Mouse (Mus musculus) midbrain, embryonic 15.5 days (tissue): Measurements from ENCODE around the gene Myo16. TPM values are rescaled to one million over a fixed set of nuclear protein-coding genes. Genes with fewer than 3 reads are reported as not detected.

Experiments
- ATAC-seq: fragments of 200-750 bp; cut with Nextera tagmentation; replicated peaks from 2 replicates; pipeline ENCODE4 v1.8.0; 2017; ENCODE audit warnings: moderate TSS enrichment
- H3K27ac ChIP-seq: fragments of 300-500 bp; sonication (generic); 2 replicates; pipeline ENCODE4 v1.5.1; 2015; ENCODE audit warnings: mild to moderate bottlenecking, inconsistent platforms
- H3K27me3 ChIP-seq: fragments of 300-500 bp; sonication (generic); replicated peaks from 2 replicates; pipeline ENCODE4 v1.6.1; 2015; ENCODE audit warnings: inconsistent platforms
- H3K36me3 ChIP-seq: fragments of 300-500 bp; sonication (generic); replicated peaks from 2 replicates; pipeline ENCODE4 v1.6.1; 2015; ENCODE audit warnings: inconsistent platforms
- H3K4me1 ChIP-seq: fragments of 300-500 bp; sonication (generic); 2 replicates; pipeline ENCODE4 v1.6.1; 2015; ENCODE audit warnings: inconsistent platforms
- H3K4me2 ChIP-seq: fragments of 300-500 bp; sonication (generic); 2 replicates; pipeline ENCODE4 v1.6.1; 2015; ENCODE audit warnings: inconsistent platforms, mild to moderate bottlenecking, moderate library complexity
- H3K4me3 ChIP-seq: fragments of 300-500 bp; sonication (generic); 2 replicates; pipeline ENCODE4 v1.5.1; 2015; ENCODE audit warnings: mild to moderate bottlenecking, inconsistent platforms
- H3K9ac ChIP-seq: fragments of 300-500 bp; sonication (generic); 2 replicates; pipeline ENCODE4 v1.6.1; 2015; ENCODE audit warnings: mild to moderate bottlenecking, inconsistent platforms
- H3K9me3 ChIP-seq: fragments of 300-500 bp; sonication (generic); 2 replicates; pipeline ENCODE4 v1.6.1; 2016; ENCODE audit warnings: inconsistent platforms
- WGBS: fragments of 180-500 bp; shearing (Covaris S2); methylation state at CpG from one replicate; pipeline ENCODE4 v1.1.7; 2015; ENCODE audit warnings: mixed read lengths; 5-methylcytosine and 5-hydroxymethylcytosine counted together
- polyA plus RNA-seq: library from polyadenylated mRNA; unstranded; fragments of >200 nt; fragmentation: Nextera tagmentation; extraction: Ambion mirVana; gene quantifications from 2 replicates; pipeline ENCODE4 v1.2.1, GENCODE M21; 2015

Gene Myo16
- polyA plus RNA-seq, 1 experiment from 2014 or later: 7.7 TPM

DNA sequence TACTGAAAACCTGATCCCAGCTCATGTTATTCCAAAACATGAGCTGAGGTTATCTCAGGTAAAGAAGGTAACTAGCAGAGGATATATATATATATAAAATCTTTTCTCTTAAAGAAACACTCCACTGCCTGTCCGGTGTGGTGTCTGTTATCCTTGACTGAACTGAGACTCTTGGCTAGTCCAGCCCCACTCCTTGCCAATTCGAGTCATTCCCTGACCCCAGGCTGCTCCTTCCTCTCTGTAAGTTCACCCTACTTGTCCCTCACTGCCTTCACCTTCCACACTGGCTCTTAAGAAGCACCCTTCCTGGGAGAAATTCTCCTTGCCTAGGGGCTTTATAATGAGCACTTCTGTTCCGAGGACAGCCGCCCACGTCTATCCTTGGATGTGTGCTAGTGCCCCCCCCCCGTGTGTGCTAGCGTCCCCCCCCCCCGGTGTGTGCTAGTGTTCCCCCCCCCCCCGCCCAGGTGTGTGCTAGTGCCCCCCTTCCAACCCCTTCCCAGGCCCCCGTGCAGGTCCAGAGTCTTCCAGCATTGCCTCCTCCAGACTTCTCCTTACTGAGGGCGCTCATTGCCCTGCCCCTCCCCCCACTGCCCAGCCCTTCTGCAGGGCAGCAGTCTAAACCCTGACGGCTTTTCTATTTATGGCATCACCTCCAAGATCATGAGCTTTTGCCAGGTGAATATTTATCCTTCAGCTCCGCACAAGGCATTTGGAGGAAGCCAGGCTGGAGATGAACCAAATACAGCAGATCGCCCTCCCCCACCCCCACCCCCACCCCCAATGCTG, 433.4 kb downstream of the Myo16 start:
- peaks cover 7% of the 10 kb centered on the region; the same call in 1 of the 2 replicates for H3K4me1 ChIP-seq
- H3K4me2 ChIP-seq: no peak overlapping the region
- ATAC-seq: 0 out of 2 replicates have a peak, but pooled peaks have one; percentile 63
- no peaks in the 10 kb centered on the region for H3K27me3 ChIP-seq
- no peak overlapping the region for H3K27ac ChIP-seq
- H3K9ac ChIP-seq: no peak overlapping the region
- H3K9me3 ChIP-seq: no peaks in the 10 kb centered on the region
- H3K36me3 ChIP-seq: no peaks in the 10 kb centered on the region
- H3K4me3 ChIP-seq: no peak overlapping the region
- 27% methylated on average over 11 of the region's 14 CpGs for WGBS

- no peak overlapping the region for H3K4me3 ChIP-seq
- H3K9me3 ChIP-seq: no peaks in the 10 kb centered on the region
- no peak for ATAC-seq
- H3K4me1 ChIP-seq: peaks cover 7% of the 10 kb centered on the region; the same call in 1 of the 2 replicates
- no peaks in the 10 kb centered on the region for H3K36me3 ChIP-seq
- H3K4me2 ChIP-seq: no peak overlapping the region
- H3K27me3 ChIP-seq: no peaks in the 10 kb centered on the region
- WGBS: 93% methylated on average over 11 of the region's 11 CpGs
- H3K9ac ChIP-seq: no peak overlapping the region
- no peak overlapping the region for H3K27ac ChIP-seq
Observed at GRCm38 (mm10) chr8:10589422-10589933, 435.8 kb downstream of the Myo16 start.

DNA sequence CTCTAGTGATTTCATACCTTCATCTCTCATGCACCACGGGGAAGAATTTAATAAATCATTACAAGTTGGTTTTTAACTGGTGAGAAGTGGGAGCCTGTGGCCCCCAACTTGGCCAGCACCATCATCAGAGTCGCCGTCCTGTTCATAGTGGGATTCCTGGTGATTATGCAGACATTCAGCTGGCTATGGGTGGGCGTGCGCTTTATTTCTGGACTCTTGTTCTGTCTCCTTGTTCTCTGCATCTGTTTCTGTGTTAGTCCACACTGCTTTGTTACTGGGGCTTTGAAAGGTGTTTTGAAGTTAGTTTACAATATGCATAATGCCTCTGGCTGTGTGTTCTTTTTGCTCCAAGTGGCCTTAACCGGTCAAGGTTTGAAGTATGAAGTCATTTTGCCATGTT, 439.2 kb downstream of the Myo16 start:
- H3K9me3 ChIP-seq: no peaks in the 10 kb centered on the region
- no peak overlapping the region for H3K9ac ChIP-seq
- no peak overlapping the region for H3K4me2 ChIP-seq
- no peaks in the 10 kb centered on the region for H3K27me3 ChIP-seq
- H3K4me1 ChIP-seq: no peaks in the 10 kb centered on the region
- no peak for ATAC-seq
- no peak overlapping the region for H3K27ac ChIP-seq
- no peaks in the 10 kb centered on the region for H3K36me3 ChIP-seq
- WGBS: 88% methylated on average over 6 of the region's 6 CpGs
- no peak overlapping the region for H3K4me3 ChIP-seq

DNA sequence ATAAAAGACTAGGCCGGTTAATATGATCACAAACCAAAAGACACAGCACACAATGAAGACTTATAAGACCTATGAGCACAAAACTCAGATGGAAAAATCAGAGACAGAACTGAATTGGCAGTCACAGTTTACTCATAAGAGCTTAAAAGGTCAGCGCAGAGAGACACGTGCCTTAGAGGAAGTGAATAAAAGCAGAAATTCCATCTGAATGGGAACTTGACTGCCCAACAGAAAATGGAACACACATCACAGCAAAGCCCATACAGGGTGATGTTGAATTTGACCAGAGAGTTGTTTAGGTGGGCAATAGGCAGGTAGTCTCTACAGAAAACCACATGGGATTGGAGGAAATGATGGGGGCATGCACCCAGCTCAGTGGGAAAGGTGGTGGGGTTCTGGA, 442.6 kb downstream of the Myo16 start:
- ATAC-seq: no peak
- Histone ChIP-seq H3K27ac (no peak overlapping the region), H3K4me1 (no peaks in the 10 kb centered on the region), H3K27me3 (no peaks in the 10 kb centered on the region), H3K4me2 (no peak overlapping the region), H3K9ac (no peak overlapping the region), H3K4me3 (no peak overlapping the region), H3K36me3 (no peaks in the 10 kb centered on the region), H3K9me3 (no peaks in the 10 kb centered on the region)
- WGBS: 76% methylated on average over 3 of the region's 3 CpGs

DNA sequence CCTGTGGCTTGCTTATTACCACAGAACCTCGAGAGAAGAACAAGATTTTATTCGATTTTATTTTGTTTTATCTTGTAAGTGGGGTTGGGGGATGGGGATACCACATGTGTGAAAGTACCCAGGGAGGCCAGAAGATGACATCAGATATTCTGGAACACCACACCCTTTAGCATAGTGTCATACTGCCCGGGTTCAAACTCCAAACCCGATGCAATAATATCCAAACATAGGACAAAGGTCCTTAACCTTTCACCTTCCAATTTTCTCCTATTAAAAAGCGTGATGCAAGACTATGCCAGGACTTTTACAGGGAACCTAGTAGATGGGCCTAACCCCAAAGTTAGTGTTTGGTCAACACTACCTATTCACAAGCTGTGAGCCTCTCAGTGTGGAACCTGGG, 443.9 kb downstream of the Myo16 start:
- WGBS: 85% methylated on average over 5 of the region's 5 CpGs
- no peak overlapping the region for H3K27ac ChIP-seq
- no peak overlapping the region for H3K4me3 ChIP-seq
- no peaks in the 10 kb centered on the region for H3K27me3 ChIP-seq
- H3K9me3 ChIP-seq: no peaks in the 10 kb centered on the region
- no peaks in the 10 kb centered on the region for H3K36me3 ChIP-seq
- no peak for ATAC-seq
- no peak overlapping the region for H3K4me2 ChIP-seq
- no peak overlapping the region for H3K9ac ChIP-seq
- H3K4me1 ChIP-seq: no peaks in the 10 kb centered on the region

GRCm38 (mm10) chr8:10598889-10599288, 445.2 kb downstream of the Myo16 start:
- Histone ChIP-seq H3K9me3 (no peaks in the 10 kb centered on the region), H3K9ac (no peak overlapping the region), H3K27ac (no peak overlapping the region), H3K4me2 (no peak overlapping the region), H3K4me1 (peaks cover 2% of the 10 kb centered on the region), H3K27me3 (no peaks in the 10 kb centered on the region), H3K4me3 (no peak overlapping the region), H3K36me3 (no peaks in the 10 kb centered on the region)
- ATAC-seq: no peak
- WGBS: 87% methylated on average over 5 of the region's 5 CpGs

- Histone ChIP-seq H3K4me3 (no peak overlapping the region), H3K27ac (no peak overlapping the region), H3K9me3 (no peaks in the 10 kb centered on the region), H3K27me3 (no peaks in the 10 kb centered on the region), H3K9ac (no peak overlapping the region), H3K4me1 (peaks cover 16% of the 10 kb centered on the region), H3K4me2 (no peak overlapping the region), H3K36me3 (no peaks in the 10 kb centered on the region)
- no peak; the same call in 1 of the 2 replicates for ATAC-seq
- WGBS: 31% methylated on average over 12 of the region's 12 CpGs
Observed at GRCm38 (mm10) chr8:10606028-10606815, 452.5 kb downstream of the Myo16 start.

- Histone ChIP-seq H3K9me3 (no peaks in the 10 kb centered on the region), H3K36me3 (no peaks in the 10 kb centered on the region), H3K9ac (no peak overlapping the region), H3K4me2 (no peak overlapping the region), H3K4me3 (no peak overlapping the region), H3K27me3 (no peaks in the 10 kb centered on the region), H3K4me1 (peaks cover 16% of the 10 kb centered on the region), H3K27ac (no peak overlapping the region)
- ATAC-seq: no peak
- WGBS: 51% methylated on average over 4 of the region's 4 CpGs
Observed at GRCm38 (mm10) chr8:10606816-10607209, 453.1 kb downstream of the Myo16 start.

- Histone ChIP-seq H3K4me2 (no peak overlapping the region), H3K9ac (no peak overlapping the region), H3K4me1 (no peaks in the 10 kb centered on the region), H3K9me3 (no peaks in the 10 kb centered on the region), H3K4me3 (no peak overlapping the region), H3K27me3 (no peaks in the 10 kb centered on the region), H3K36me3 (no peaks in the 10 kb centered on the region), H3K27ac (no peak overlapping the region)
- WGBS: 85% methylated on average over 5 of the region's 5 CpGs
- ATAC-seq: no peak
Observed at GRCm38 (mm10) chr8:10611636-10612035, 457.9 kb downstream of the Myo16 start.

DNA sequence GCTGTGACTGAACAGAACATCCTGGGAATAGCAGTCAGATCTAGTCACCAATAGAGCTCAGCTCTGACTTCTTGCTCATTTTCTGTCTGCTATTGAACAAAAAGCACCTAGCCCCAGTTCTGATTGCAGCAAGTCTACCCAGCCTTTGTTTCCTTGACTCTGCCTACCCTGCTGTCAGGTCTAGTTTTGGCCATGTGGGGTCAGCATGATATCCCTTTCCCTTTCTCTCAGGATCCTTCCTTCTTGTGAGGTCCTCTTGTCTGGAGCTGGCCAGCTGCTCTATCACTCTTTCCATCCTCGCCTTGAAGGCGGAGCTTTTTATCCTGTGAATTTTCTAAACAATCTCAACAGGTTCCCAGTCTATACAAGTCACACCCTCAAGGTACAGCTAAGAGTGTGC, 459.7 kb downstream of the Myo16 start:
- no peaks in the 10 kb centered on the region for H3K9me3 ChIP-seq
- no peaks in the 10 kb centered on the region for H3K36me3 ChIP-seq
- H3K9ac ChIP-seq: no peak overlapping the region
- no peaks in the 10 kb centered on the region for H3K27me3 ChIP-seq
- ATAC-seq: no peak
- H3K4me2 ChIP-seq: no peak overlapping the region
- 65% methylated on average over 2 of the region's 2 CpGs for WGBS
- no peak overlapping the region for H3K27ac ChIP-seq
- no peak overlapping the region for H3K4me3 ChIP-seq
- no peaks in the 10 kb centered on the region for H3K4me1 ChIP-seq

DNA sequence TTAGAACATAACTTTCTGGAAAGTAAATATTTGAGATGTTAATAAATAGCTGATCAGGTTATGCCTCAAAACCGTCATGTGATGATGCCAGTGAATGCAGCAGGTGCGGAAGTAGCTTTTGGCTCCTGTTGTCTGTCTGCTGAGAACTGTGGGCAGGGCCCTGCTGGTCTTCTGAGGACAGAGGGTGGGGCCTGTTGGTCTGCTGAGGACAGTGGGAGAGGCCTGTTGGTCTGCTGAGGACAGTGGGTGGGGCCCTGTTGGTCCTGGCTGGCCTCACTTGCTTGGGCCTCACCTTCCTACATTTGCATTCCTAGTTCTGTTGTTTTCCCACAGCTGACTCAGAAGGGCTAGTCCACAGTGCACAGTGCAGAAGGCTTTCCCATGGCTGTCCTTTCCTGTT, 466.0 kb downstream of the Myo16 start:
- WGBS: 91% methylated on average over 2 of the region's 2 CpGs

DNA sequence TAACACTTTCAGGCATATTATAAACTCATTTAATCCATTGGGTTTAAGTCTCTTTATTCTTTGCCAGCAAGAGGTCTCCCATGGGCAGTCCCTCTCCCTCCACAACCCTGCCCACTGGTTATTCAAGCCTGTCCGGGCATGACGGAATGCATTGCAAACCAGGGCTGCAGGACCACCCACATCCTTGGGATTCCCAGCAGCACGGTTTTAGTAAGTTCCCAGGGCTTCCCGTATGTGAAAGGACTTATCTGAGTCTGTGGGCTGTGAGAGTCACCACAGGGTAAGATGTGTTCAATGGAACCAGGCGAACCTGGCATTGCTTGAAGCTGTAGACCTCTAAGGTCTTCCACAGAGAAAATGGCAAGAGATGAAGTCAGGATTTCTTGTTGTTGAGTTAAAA, 471.6 kb downstream of the Myo16 start:
- H3K27ac ChIP-seq: no peak overlapping the region
- ATAC-seq: no peak
- no peaks in the 10 kb centered on the region for H3K27me3 ChIP-seq
- H3K4me1 ChIP-seq: no peaks in the 10 kb centered on the region; the same call in 1 of the 2 replicates
- H3K9me3 ChIP-seq: no peaks in the 10 kb centered on the region
- H3K36me3 ChIP-seq: no peaks in the 10 kb centered on the region
- H3K4me3 ChIP-seq: no peak overlapping the region
- WGBS: 16% methylated on average over 5 of the region's 5 CpGs
- H3K9ac ChIP-seq: no peak overlapping the region
- H3K4me2 ChIP-seq: no peak overlapping the region

More for the DNA sequence above, 466.0 kb downstream of the Myo16 start:
- Histone ChIP-seq H3K36me3 (no peaks in the 10 kb centered on the region), H3K9me3 (no peaks in the 10 kb centered on the region), H3K4me3 (no peak overlapping the region), H3K4me1 (no peaks in the 10 kb centered on the region), H3K27me3 (no peaks in the 10 kb centered on the region), H3K27ac (no peak overlapping the region), H3K4me2 (no peak overlapping the region), H3K9ac (no peak overlapping the region)
- ATAC-seq: 0 out of 2 replicates have a peak, but pooled peaks have one; percentile 39
